Mouse (Mus musculus) MEL (cell line): ENCODE data around the gene Slc25a21.

ENCODE experiments used
- CTCF ChIP-seq, 3 experiments: IDR thresholded peaks in 2 of 3; conservative IDR thresholded peaks in 1 of 3; 2 replicates each; pipeline ENCODE4 v1.5.1; 2011 to 2012; ENCODE audit warnings: low read length in 3 of 3, low read depth in 2 of 3, mild to moderate bottlenecking in 2 of 3, improper control_type of control experiment in 1 of 3, inconsistent platforms in 1 of 3, mixed read lengths in 1 of 3, moderate library complexity in 1 of 3; ENCODE audit not compliant: control insufficient read depth in 1 of 3, insufficient read depth in 1 of 3, poor library complexity in 1 of 3, severe bottlenecking in 1 of 3
- ELF1 ChIP-seq: IDR thresholded peaks from 2 replicates; pipeline ENCODE4 v1.6.1; 2014; ENCODE audit warnings: low read depth, mild to moderate bottlenecking, inconsistent platforms, low read length, improper control_type of control experiment, moderate library complexity
- EP300 ChIP-seq, 2 experiments: IDR thresholded peaks; 2 replicates each; pipeline ENCODE4 v1.6.1; 2011; ENCODE audit warnings: improper control_type of control experiment in 2 of 2, low read length in 2 of 2, low read depth in 1 of 2, mild to moderate bottlenecking in 1 of 2
- HCFC1 ChIP-seq: IDR thresholded peaks from 2 replicates; pipeline ENCODE4 v1.6.1; 2012; ENCODE audit warnings: low read depth, mild to moderate bottlenecking, inconsistent platforms, low read length, improper control_type of control experiment, moderate library complexity
- MEF2A ChIP-seq: IDR thresholded peaks from 2 replicates; pipeline ENCODE4 v1.6.1; 2014; ENCODE audit warnings: low read depth, mild to moderate bottlenecking, inconsistent platforms, low read length, improper control_type of control experiment; ENCODE audit not compliant: poor library complexity, insufficient replicate concordance, severe bottlenecking; ENCODE audit errors: extremely low read depth
- NELFE ChIP-seq: IDR thresholded peaks from 2 replicates; pipeline ENCODE4 v1.6.1; 2011; ENCODE audit warnings: low read depth, low read length, improper control_type of control experiment
- POLR2A ChIP-seq, 2 experiments: IDR thresholded peaks; 2 replicates each; pipeline ENCODE4 v1.6.1; 2011 to 2012; ENCODE audit warnings: low read length in 2 of 2, mild to moderate bottlenecking in 2 of 2, control low read depth in 1 of 2, improper control_type of control experiment in 1 of 2, low read depth in 1 of 2, moderate library complexity in 1 of 2; ENCODE audit not compliant: control insufficient read depth in 1 of 2, insufficient read depth in 1 of 2, poor library complexity in 1 of 2
- UBTF ChIP-seq: IDR thresholded peaks from 2 replicates; pipeline ENCODE4 v1.6.1; 2012; ENCODE audit warnings: low read depth, mild to moderate bottlenecking, inconsistent platforms, low read length, improper control_type of control experiment, moderate library complexity, borderline replicate concordance; ENCODE audit not compliant: insufficient read depth
- ZNF384 ChIP-seq: IDR thresholded peaks from 2 replicates; pipeline ENCODE4 v1.6.1; 2012; ENCODE audit warnings: low read depth, mild to moderate bottlenecking, inconsistent platforms, low read length, improper control_type of control experiment

DNA sequence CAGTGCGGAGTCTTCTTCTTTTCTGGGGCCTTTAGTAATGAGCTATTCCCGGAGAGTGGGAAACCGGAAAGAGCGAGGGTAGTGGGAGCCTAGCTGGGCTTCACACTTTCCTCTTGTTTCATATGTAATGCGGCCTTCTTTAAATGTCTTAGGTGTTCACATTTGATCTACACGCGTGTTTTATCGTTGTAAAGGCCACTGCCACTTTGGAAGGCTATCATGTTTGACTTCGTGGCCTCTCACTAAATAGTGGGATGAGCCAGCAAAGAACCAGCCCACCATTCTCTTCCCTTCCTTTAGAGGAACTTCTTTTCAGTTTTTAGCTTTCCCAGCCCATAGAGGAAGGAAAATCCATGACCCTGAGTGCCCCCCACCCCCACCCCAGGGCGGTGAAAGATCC lies 507.9 kb downstream of the Slc25a21 start:
- no peak for TF ChIP-seq POLR2A (IDR thresholded peaks at IDR 0.05; ENCODE audit: control insufficient read depth in 1 of 2, insufficient read depth in 1 of 2, low read depth in 1 of 2, low read length in 2 of 2, poor library complexity in 1 of 2)
- TF ChIP-seq EP300 (IDR thresholded peaks at IDR 0.05; ENCODE audit: low read depth in 1 of 2, low read length in 2 of 2): no peak
- TF ChIP-seq UBTF: no peak
- TF ChIP-seq CTCF (IDR thresholded peaks at IDR 0.05 in 2 of 3, conservative IDR thresholded peaks at IDR 0.05 in 1 of 3; ENCODE audit: control insufficient read depth in 1 of 3, insufficient read depth in 1 of 3, low read depth in 2 of 3, low read length in 3 of 3, poor library complexity in 1 of 3, severe bottlenecking in 1 of 3): no peak
- TF ChIP-seq ZNF384: no peak
- no peak for TF ChIP-seq ELF1
- TF ChIP-seq MEF2A: no peak
- no peak for TF ChIP-seq HCFC1
- no peak for TF ChIP-seq NELFE
